Mouse (Mus musculus): ENCODE data around the gene Abl2. TPM values are rescaled to one million over a fixed set of nuclear protein-coding genes. Genes with fewer than 3 reads are reported as not detected.
A peak's percentile ranks its signal among the peaks of the same experiment; 100 is the strongest.
"Not testable (repeated sequence)": the region's sequence is repeated elsewhere in the genome, so short reads cannot be mapped to it uniquely, and the experiment has no call there.

Abl2 gene
- 10 to 100 TPM; 24.2 to 25.3 TPM for total RNA-seq (2021)

DNA sequence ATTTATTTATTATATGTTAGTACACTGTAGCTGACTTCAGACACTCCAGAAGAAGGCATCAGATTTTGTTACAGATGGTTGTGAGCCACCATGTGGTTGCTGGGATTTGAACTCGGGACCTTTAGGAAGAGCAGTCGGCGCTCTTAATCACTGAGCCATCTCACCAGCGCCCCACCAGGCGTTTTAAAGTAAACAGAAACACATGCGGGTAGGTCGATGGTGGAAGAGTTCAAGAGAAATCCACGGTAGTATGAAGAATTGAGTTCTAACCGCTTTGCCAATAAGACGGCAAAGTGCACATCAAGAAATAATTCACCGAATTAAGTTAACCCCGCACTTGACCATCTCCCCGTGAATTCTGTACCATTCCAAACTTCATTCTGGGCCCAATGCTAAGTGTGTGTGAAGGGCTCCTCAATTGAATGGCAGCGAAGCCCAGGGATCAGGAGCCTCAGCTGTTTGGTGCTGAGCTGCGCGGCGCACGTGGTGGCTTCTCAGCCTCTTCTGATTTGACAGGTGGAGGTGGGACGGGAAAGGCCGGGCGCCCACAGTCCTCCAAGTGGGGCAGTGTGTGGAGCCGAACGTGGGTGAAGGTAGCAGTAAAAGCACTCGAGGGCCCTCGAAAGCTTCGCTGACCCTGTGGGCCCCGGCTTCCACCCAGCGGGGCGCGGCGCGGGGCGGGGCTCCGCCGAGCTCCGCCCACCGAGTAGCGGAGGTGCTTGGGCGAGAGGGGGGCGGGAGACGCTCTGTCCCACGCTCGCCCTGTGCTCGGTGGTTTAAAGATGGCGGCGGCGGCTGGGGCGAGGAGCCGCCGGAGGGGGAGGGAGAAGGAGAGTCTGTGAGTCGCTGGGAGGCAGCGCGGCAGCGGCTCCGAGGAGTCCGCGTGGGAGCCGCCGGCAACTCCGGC is at the start of gene Abl2:
Gene Abl2, plus strand, starts transcription at position 763 of the 907 bp plus-strand sequence.
- DNase-seq, result peak; percentile 91 to 92
- intact Hi-C loops (cut with DNase I), result loop anchor here (5.0 kb wide), 1 partner anchor 59 kb away; no protein-coding TSS in a partner anchor

DNA sequence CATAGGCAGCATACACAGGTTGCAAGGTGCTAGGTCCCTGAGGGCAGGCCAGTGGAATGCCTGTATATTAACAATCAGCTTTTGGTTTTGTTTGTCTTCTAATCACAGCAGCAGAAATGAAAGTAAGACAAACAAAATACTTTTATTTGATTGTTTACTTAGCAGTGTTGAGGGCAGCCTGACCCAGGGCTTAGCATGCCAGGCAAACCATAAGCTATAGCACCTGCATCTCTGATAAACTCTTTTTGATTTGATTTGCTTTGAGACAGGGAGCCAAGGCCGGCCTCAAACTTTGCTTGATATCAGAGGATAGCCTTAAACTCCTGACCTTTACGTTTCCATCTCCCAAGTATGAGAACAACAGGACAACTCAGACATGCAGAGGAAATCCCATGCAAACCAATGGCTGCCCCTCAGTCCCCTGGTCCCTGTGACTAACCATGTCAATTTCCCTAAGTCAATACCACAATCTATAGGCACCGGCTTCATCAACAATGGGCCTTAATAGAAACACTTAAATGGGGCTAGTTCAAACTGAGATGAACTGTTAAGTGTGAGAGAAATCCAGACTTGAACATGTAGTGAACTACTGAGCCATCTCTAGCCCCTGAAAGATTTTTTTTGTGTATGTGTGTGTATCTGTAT is 38.3 kb upstream of the Abl2 start:
- no peak for DNase-seq
- intact Hi-C loops (cut with DNase I), result no loop called here

DNA sequence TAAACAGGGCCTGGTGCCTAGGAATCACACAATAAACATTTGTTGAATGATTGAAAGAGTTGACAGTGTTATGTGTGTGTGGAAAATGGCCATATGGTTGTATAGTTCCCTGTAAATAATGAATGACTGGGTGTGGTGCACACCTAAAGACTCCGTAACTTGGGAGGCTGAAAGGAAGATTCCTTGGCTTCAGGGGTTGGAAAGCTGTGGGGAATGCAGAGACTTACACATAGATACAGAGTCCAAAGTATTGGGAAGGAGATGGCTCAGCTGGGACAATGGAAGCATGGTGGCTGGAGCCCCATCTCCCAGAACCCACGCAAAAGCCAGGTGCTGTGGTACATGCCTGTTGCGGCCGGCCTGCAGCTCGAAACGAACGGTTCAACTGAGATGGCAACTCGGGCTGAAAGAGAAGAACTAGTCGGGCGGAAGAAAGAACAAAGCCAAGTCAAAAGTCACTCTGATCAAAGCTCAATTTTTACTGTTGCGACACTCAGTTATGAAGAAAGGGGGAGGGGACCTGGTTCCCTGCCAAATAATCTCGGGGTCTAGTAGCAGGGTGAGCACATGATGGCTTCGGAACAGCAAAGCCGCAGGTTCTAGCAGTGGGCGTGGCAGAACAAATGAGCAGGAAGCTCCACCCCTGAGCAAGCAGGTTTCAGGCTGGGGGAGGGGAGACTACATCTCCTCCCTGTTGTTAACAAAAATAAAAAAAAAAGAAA is 36.6 kb upstream of the Abl2 start:
- intact Hi-C loops (cut with DNase I), result no loop called here
- DNase-seq, result peak in 1 of 2 experiments; percentile 4

DNA sequence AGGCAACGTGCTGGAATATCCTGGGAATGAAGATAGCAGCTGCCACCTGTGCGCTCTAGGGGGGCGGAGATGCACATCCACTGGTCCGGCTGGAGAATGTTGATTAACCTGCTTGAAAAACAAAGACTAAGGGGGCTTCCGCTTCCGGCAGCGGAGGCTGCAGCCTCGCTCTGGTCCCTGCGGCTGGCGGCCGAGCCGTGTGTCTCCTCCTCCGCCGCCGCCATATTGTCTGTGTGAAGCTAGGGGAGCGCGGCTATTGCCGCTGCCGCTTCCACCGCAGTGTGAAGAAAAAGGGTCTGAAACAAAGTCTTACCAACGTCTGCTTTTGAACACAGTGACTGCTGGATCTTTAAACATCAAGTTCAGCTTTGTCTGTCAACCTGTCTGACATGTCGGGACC is 34.7 kb upstream of the Abl2 start, which contains the start of gene Gm10031:
Gene Gm10031, plus strand, starts transcription at position 171 of the 400 bp plus-strand sequence.
- intact Hi-C loops (cut with DNase I); DNase-seq: not testable (repeated sequence)

DNA sequence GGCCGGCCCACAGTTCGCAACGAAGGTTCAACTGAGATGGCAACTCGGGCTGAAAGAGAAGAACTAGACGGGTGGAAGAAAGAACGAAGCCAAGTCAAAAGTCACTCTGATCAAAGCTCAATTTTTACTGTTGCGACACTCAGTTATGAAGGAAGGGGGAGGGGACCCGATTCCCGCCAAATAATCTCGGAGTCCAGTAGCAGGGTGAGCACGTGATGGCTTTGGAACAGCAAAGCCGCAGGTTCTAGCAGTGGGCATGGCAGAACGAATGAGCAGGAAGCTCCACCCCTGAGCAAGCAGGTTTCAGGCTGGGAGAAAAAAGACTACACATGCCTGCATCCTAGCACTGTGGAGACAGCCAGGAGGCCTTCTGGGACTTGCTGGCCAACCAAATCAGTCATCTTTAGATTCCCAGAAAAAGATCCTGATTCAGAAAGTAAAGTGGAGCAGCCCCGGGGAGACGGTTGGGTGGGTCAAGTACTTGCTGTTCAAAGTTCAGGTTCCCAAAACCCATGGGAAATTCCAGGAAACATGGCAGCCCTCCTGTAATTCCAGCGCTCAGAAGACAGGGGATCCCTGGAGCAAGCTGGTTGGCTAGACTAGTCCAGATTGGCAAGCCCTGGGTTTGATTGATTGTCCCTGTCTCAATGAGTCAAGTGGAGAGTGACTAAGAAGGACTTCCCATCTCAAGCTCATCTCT is 26.0 kb upstream of the Abl2 start:
- intact Hi-C loops (cut with DNase I); DNase-seq: not testable (repeated sequence)

DNA sequence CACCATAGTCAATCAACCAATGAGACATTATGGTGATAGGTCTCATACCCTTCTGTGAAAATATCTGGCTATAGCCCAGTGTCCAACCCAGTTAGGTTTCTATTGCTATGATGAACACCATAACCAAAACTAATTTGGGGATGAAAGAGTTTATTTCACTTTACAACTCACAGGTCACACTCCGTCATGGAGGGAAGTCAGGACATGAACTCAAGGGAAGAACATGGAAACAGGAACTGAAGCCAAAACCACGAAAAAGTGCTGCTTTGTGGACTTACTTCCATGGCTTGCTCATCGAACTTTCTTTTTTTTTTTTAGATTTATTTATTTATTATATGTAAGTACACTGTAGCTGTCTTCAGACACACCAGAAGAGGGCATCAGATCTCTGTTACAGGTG is 25.1 kb upstream of the Abl2 start:
- DNase-seq, result no peak
- intact Hi-C loops (cut with DNase I), result no loop called here

DNA sequence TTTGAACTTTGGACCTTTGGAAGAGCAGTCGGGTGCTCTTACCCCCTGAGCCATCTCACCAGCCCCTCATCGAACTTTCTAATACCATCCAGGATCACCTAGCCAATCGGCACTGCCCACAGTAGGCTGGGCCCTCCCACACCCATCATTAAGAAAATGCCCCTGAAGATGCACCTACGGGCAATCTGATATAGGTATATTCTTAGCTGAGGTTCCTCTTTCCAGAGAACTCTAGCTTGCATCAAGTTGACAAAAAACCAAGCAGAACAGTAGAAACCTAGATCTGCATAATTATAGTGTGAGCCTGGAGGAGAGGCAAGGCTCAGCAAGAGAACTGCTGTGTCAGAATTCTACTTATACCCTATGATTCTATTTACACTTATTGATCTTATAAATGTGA is 24.7 kb upstream of the Abl2 start:
- intact Hi-C loops (cut with DNase I), result no loop called here
- no peak for DNase-seq

DNA sequence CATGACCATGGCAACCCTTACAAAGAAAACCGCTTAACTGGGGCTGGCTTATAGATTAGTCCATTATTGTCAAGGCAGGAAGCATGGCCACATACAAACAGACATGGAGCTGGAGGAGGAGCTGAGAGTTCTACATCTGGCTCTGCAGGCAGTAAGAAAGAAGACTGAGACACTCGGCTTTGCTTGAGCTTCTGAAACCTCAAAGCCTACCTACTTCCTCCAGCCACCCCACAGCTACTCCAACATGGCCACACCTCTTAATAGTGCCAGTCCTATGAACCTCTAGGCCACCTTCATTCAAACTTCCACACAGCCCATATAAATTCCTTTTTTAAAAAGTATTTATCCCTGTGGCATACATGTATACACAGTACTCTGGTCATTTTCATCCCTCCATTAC is 21.6 kb upstream of the Abl2 start:
- intact Hi-C loops (cut with DNase I), result no loop called here
- no peak for DNase-seq

DNA sequence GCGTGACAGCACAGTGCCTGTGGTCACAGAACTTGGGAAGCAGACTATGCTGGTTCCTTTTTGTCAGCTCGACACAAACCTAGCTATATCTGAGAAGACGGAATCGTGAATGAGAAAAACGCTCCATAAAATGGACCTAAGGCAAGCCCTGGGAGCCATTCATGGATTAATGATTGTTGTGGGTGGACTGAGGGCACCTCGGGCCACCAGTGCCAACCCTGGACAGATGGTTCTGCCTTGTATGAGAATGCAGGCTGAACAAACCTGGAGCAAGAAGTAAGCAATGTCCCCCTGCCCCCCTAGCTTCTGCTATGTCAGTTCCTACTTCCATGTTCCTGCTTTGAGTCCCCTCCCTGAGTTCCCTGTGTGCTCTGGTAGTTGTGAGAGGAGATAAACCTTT is 20.9 kb upstream of the Abl2 start:
- no peak for DNase-seq
- intact Hi-C loops (cut with DNase I), result loop anchor here (2.0 kb wide), 1 partner anchor 95 kb away; no protein-coding TSS in a partner anchor

DNA sequence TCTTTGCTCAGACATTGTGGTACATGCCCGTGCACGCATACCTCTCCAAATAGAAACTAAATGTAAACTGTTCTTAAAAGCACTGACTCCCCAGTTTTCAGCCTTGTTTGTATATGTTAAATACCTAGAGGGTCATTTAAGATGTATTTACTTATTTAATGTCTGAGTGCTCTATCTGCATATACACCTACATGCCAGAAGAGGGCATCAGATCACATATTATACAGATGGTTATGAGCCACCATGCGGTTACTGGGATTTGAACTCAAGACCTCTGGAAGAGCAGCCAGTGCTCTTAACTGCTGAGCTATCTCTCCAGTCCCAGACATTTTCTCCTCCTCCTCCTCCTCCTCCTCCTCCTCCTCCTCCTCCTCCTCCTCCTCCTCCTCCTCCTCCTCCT is 20.2 kb upstream of the Abl2 start:
- no peak for DNase-seq
- intact Hi-C loops (cut with DNase I), result loop anchor here (2.0 kb wide), 1 partner anchor 94 kb away; no protein-coding TSS in a partner anchor

DNA sequence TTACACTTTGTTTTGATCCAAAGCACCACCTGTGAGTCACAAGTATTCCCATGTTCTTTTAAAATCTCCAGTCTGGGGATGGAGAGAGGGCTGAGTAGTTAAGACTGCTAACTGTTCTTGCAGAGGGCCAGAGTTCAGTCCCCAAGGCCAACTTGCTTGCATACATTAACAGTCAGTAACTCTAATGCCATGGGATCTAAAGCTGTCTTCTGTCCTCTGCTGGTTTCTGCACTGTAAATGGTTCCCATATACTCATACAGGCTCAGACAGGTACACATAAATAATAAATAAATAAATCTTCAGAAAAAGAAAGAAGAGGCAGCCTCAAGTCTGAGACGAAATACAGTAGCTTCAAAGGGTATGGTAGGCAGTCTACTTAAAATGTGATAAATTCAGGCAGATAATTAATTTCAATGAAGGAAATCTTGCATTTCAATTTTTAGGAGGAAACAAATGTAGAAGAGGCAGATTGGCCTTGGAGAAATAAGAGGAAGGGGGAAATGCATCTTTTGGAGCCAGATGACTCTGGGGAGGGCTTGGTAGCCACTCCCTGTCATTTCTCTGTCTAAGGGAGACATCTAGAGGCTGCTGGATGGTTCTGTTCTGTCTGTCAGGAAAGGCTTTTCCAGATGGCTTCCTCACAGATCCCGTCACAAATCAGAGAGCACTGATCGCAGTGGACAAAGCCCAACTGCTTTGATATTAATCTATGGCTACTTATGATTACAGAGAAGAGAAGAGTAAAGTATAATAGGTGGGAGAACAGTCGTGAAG is 18.6 kb upstream of the Abl2 start:
- peak; percentile 32 to 33 for DNase-seq
- intact Hi-C loops (cut with DNase I), result loop anchor here (1.0 to 2.0 kb wide), 4 partner anchors 93 to 455 kb away; no protein-coding TSS in a partner anchor

DNA sequence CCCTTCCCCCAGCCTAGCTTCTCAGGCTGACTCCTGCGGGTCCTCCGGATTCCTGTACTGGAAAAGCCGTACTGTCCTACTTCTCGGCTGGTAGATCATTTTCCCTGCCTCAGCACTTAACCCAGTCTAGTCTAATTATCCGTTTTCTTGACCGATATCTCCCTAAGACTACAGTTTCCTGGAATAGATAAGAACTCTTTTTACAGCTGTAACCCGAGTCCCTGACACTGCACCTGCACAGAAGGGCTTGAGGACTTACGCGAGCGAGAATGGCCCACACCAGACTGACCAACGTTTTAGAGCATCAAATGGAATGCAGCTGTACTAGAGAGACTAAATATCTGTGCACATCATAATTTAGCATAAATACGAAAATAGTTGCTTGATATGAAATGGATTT is 14.6 kb upstream of the Abl2 start:
- DNase-seq, result no peak
- intact Hi-C loops (cut with DNase I), result no loop called here

DNA sequence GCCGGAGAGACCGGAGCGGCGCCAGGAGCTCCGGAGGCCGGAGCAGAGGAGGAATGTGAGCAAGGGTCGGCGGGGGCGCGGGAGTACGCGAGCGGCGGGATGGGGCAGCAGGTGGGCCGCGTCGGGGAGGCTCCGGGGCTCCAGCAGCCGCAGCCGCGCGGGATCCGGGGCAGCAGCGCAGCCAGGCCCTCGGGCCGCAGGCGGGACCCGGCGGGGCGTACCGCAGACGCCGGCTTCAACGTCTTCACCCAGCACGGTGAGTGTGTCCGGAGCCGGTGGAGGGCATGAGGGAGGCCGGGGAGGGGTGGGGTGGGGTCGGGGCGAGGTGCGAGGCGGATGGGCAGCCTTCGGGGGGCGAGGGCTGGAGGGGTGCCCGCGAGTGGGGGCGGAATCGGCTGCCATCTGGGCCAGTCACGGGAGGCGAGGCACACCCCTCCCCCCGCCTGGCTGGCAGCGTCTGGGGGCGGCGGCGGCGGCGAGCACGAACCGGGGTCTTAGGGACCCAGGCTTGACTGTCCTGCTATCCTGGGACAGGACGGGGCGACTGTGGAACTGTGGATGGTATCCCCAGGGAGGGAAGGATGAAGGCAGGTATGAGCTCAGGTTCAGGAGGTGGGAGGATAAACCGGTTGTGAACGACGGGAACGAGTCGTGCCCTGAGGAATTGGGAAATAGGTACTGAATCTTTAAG is 509 bp downstream of the Abl2 start:
- intact Hi-C loops (cut with DNase I), result loop anchor here (5.0 kb wide), 1 partner anchor 58 kb away; no protein-coding TSS in a partner anchor
- DNase-seq, result peak; percentile 55

DNA sequence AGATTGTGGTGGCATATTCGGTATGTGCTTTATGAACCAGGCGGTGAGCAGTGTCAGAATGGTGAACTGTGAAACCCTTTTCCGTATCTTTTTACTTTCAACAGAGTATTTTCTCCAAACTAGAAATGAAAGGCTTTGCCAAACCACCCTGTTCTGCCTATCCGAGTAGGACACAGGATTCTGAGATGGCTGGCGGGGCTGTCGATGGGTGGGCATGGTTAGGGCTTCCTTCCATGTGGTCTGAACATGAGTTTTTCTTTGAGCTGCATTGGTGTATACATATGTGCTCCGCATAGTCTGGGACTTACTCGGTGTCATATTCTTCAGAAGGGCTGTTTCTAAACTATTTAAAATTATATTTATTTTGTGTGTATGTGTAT is 1.0 kb downstream of the Abl2 start:
- intact Hi-C loops (cut with DNase I), result loop anchor here (5.0 kb wide), 1 partner anchor 58 kb away; no protein-coding TSS in a partner anchor
- no peak for DNase-seq

DNA sequence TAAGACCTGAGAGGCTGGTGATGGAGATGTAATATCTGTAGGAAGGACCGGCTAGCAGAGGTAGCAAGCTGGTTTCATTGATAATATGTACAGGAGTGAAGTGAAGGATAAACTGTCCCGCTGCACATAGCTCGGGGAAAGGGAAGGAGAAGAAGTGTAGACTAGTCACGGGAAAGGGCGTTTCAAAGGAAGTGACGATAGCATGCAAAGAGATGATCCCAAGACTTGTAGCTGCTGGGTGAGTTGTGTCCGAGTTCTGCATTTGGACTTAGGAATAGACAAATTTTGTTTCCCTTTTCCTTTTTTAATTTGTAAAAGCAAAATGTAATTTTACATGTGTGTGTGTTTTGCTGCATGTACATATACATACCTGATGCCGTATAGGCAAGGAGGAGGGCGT is 1.9 kb downstream of the Abl2 start:
- intact Hi-C loops (cut with DNase I), result no loop called here
- DNase-seq, result no peak

DNA sequence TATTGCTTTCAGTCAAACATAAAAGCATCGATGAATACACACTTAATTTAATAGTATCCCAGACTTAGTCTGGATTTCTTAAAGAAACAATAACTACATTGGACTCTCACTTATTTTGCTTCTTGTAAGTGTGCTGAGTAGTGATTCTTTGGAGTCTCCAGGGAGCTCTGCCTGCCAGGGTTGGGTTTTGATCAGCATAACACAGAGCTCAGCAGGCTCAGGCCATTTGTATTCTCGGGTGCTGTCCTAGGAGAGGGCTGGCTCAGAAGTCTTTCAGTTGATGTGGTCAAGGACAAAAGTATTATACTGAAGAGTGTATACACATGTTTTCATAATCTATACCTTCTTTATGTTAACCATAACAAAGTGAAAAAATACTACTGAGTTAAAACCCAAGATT is 6.7 kb downstream of the Abl2 start:
- DNase-seq, result no peak
- intact Hi-C loops (cut with DNase I), result no loop called here

DNA sequence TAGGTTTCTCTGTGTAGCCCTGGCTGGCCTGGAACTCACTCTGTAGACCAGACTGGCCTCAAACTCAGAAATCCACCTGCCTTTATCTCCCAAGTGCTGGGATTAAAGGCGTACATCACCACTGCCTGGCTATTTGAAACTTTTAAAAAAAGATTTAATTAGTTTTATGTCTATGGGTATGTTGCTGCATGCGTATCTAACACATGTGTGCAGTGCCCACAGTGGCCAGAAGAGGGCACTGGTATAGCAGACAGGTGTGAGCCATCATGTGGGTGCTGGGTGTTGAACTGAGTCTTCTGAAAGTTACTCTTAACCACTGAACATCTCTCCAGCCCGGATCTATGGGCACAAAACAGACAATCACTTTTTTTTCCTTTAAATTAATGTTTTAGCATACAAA is 7.5 kb downstream of the Abl2 start:
- peak in 1 of 2 experiments; percentile 40 for DNase-seq
- intact Hi-C loops (cut with DNase I), result no loop called here

DNA sequence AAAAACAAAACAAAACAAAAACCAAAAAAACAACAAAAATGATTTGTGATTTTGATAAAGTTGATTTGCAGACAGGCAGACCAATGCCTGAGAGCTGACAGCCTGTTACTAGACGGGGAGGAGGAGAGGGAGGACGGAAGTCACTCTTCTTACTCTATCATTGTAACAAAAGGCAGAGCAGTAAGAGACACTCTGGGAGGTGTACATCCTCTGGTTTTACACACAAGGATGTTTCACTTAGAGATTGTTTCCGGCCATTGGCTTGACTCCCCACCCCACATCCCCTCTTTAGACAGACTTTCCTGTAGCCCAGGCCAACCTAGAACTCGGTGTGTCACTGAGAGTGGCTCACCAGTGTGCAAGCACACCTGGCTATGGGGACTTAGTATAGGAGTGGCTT is 11.0 kb downstream of the Abl2 start:
- intact Hi-C loops (cut with DNase I), result no loop called here

DNA sequence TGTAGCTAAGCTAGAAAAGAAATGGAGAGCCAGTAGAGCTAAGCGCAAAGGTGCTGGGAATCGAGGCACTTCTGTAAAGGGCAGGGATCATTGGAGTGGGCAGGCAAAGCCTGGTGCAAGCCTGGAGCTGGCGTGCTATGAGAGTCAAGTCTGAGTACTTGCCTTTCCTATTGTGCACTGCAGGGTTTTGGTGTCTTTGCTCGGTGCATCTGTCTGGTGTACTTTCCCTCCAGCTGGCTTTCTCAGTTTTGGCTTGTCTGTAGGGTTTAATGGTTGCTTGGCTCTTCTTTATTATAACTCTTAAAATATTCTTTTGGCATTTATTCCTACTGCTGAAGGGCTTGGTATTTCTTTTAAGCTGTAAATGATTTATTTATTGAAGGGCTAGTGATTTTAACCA is 14.4 kb downstream of the Abl2 start:
- no peak for DNase-seq
- intact Hi-C loops (cut with DNase I), result no loop called here

More for the DNA sequence above, 11.0 kb downstream of the Abl2 start:
- DNase-seq, result no peak
